Mouse (Mus musculus) cerebellum, adult 2 months (tissue): ENCODE measurements at regions not wholly inside any gene's neighbourhood (a gene's known extent, or its start where the extent isn't known, plus 50 kb on each side); places are given as distances from the start of the nearest gene placed in this dataset.

Source experiments
- CTCF ChIP-seq: fragments of 200-500 bp; IDR thresholded peaks from 2 replicates; pipeline ENCODE4 v1.5.1; 2011; ENCODE audit warnings: low read depth, mild to moderate bottlenecking, control low read depth, low read length, moderate library complexity, borderline replicate concordance; ENCODE audit not compliant: insufficient read depth
- POLR2A ChIP-seq: fragments of 200-500 bp; IDR thresholded peaks from 2 replicates; pipeline ENCODE4 v1.6.1; 2011; ENCODE audit warnings: low read length, control low read depth, borderline replicate concordance; ENCODE audit not compliant: insufficient read depth

- TF ChIP-seq CTCF (no peak), POLR2A (no peak)
These were observed 188.8 kb downstream of the Dusp6 start for GRCm38 (mm10) chr10:99451639-99452417.
